Mouse (Mus musculus) frontal cortex, postnatal 14 days (tissue): ENCODE measurements around the gene Rer1.
"Not testable (repeated sequence)": the region's sequence is repeated elsewhere in the genome, so short reads cannot be mapped to it uniquely, and the experiment has no call there.

Experiments used
- DNase-seq, 2 experiments: peaks; one replicate each; pipeline ENCODE4 v3.0.0; 2022; ENCODE audit warnings: low spot score in 2 of 2

The Rer1 gene

DNA sequence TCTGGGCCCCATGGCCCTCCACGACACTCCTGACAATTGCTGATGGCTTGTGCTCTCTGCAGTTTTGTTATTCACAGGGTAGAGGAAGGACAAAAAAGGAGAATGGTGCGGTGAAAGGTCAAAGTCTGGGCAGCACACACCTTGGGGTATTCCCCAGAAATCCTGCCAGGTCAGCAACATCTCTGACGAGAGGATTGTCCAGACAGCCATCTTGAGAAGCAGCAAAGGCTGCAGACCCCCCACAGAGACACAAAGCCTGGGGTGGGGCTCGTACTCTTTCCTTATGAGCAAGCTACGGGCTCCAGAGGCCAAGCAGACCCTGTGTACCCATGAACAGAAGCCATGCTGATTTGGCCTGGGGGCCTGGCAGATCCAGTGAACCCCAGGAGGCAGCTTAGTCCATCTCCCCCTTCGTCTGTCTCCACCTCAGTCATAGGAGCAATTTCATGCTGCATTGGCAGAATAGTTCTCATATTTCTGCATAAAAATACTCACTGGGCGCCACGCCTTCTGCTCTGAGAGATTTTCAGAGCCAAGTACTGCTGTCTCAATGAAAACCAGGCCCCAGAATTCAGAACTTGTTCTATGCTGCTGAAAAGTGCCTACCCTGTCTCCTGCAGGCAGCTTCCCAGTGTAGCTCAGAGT lies 27.7 kb upstream of the Rer1 start:
- no peak for DNase-seq

DNA sequence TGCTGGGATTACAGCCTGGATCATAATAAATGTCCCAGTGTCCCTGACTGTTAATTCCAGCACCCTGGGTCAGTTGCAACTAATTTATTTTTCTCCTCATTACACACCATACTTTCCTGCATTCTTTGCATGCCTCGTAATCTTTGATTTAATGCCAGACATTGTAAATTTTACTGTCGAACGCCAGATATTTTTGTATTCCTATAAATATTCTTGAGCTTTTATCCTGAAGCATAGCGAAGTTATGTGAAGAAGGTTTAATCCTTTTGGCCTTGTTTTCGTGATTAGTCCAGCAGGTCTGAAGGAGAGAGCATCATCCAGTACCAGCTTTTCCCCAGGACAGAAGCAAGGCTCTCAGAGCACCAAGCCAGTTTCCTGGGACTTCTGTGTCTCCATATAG lies 23.3 kb upstream of the Rer1 start:
- no peak for DNase-seq

- DNase-seq, result no peak
Measured at GRCm38 (mm10) chr4:155107886-155108285, 21.7 kb upstream of the Rer1 start.

GRCm38 (mm10) chr4:155098572-155098971 lies 12.4 kb upstream of the Rer1 start:
- DNase-seq, result no peak

- DNase-seq, result no peak
Measured at GRCm38 (mm10) chr4:155097452-155097851, 11.3 kb upstream of the Rer1 start.

GRCm38 (mm10) chr4:155095967-155096366 lies 9.8 kb upstream of the Rer1 start:
- DNase-seq, result no peak

- DNase-seq, result peak; percentile 82 to 84
Measured at GRCm38 (mm10) chr4:155095238-155095900, 9.2 kb upstream of the Rer1 start.

GRCm38 (mm10) chr4:155094565-155094964 lies 8.4 kb upstream of the Rer1 start:
- no peak for DNase-seq

DNA sequence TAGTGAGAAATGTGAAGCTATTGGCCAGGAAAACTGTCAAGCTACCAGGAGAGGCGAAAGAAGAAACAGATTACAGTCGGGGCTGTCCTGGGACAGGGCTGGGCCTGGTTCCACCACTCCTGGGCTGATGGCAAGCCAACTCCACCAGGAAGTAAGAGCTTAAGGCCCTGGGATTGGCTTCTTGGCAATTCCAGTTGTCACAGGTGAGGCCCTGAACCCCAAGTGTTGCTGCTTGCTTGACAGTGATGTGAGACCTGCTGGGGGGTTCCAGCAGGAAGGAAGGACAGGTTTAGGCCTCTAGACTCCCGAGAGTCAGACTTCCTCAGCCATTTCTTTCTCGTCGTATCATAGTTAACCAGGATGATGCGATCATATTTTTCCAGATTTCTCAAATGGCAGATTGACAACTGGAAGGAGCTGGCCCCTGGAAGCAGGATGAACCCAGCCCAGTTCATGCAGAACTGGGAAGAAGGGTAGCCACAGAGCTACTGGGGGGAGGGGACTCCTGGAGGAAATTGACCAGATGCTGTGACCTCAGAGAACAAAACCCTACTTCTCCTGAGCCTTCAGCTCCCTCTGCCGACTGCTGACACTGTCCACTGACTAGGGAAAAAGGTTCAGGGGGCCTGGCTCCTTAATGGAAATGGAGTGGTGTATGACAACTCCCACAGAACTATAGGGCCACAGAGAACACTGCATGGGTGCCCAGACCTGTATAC lies 7.4 kb upstream of the Rer1 start:
- DNase-seq, result no peak

GRCm38 (mm10) chr4:155092718-155093430 lies 6.7 kb upstream of the Rer1 start:
- no peak for DNase-seq

GRCm38 (mm10) chr4:155090688-155091449 lies 4.7 kb upstream of the Rer1 start:
- DNase-seq, result no peak

GRCm38 (mm10) chr4:155090147-155090546 lies 4.0 kb upstream of the Rer1 start:
- DNase-seq, result no peak

- DNase-seq, result no peak
Measured at GRCm38 (mm10) chr4:155089241-155089640, 3.1 kb upstream of the Rer1 start.

- DNase-seq, result no peak
Measured at GRCm38 (mm10) chr4:155085206-155086107, 725 bp downstream of the Rer1 start.

- no peak for DNase-seq
Measured at GRCm38 (mm10) chr4:155084351-155084750, 1.8 kb downstream of the Rer1 start.

- no peak for DNase-seq
Measured at GRCm38 (mm10) chr4:155083553-155083952, 2.6 kb downstream of the Rer1 start.

DNA sequence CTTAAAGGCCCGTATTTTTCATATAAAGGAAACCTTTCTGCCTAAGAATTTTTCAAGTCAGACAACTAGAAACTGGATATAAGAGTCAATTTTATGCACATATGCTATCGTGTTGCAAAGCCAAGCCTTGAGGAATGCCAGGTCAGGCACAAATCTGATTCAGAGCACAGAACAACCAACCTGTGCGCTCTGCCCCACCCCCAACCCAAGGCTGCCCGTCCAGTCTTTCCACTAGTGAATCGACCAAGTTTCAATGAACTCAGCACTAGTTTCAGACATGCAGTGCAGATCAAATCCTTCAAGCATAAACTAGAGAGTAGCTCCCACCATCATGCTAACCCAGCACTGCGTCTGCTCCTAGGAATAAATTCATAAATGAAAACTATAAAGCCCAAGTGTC lies 6.5 kb downstream of the Rer1 start:
- DNase-seq, result no peak

DNA sequence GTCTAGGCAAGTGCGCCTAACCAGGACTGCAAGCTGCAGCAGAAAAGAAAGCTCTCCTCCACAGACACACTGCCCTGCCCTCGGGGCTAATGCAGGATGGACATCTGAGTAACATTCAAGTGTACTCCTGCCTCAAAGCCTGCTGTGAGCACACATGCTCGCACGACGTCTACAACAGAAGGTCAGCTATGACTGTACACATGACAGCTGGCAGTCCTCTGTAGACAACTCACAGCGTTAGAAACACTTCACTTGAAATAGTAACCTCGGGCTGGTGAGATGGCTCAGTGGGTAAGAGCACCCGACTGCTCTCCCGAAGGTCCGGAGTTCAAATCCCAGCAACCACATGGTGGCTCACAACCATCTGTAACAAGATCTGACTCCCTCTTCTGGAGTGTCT lies 7.4 kb downstream of the Rer1 start:
- not testable (repeated sequence) for DNase-seq

- no peak for DNase-seq
Measured at GRCm38 (mm10) chr4:155076677-155077076, 9.5 kb downstream of the Rer1 start.

- DNase-seq, result no peak
Measured at GRCm38 (mm10) chr4:155075813-155076212, 10.4 kb downstream of the Rer1 start.

DNA sequence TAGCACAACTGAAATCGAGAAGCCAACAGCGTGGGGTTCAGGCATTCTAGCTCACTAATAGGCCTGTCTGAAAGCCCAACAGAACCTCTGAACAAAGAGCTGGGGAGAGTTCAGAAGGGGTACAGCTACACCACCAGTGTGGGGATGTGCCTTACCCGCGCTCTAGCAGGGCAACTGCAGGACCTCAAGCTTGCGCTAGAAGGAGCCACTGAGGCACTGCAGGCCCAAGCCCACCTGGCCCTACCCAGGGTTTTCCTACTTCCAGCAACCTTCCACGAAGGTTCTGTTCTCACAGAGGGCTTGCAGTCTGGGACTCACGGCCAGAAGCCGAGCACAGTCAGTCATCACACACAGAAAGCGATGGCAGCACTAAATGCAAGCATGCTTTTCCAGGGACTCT lies 11.0 kb downstream of the Rer1 start:
- DNase-seq, result no peak
